Mouse (Mus musculus) ES-E14 (cell line): ENCODE data around the gene Terb1. TPM values are rescaled to one million over a fixed set of nuclear protein-coding genes. Genes with fewer than 3 reads are reported as not detected.

ENCODE experiments used
- DNase-seq: peaks from one replicate; pipeline ENCODE4 v3.0.0-alpha.2; 2013; ENCODE audit warnings: low read depth, low spot score
- H3K27ac ChIP-seq: 2 replicates; pipeline ENCODE4 v1.5.1; 2012; ENCODE audit warnings: low read depth, mild to moderate bottlenecking, low read length, moderate library complexity, mixed read lengths; ENCODE audit not compliant: poor library complexity, insufficient read depth, severe bottlenecking
- H3K36me3 ChIP-seq: 2 replicates; pipeline ENCODE4 v1.6.1; 2012; ENCODE audit warnings: mild to moderate bottlenecking, low read length, moderate library complexity, mixed read lengths; ENCODE audit not compliant: control insufficient read depth, poor library complexity, insufficient read depth, severe bottlenecking
- H3K4me1 ChIP-seq, 2 experiments: fragments of 150-350 bp in 1 of 2; sonication (generic) in 1 of 2; 2 replicates each; pipeline ENCODE4 v1.6.1; 2012; ENCODE audit warnings: low read length in 2 of 2, mild to moderate bottlenecking in 1 of 2, mixed read lengths in 1 of 2; ENCODE audit not compliant: control insufficient read depth in 2 of 2, insufficient read depth in 2 of 2, poor library complexity in 1 of 2
- H3K4me3 ChIP-seq, 2 experiments: fragments of 150-350 bp in 1 of 2; sonication (generic) in 1 of 2; 2 replicates each; pipeline ENCODE4 v1.5.1; 2012; ENCODE audit warnings: low read length in 2 of 2, low read depth in 1 of 2, mild to moderate bottlenecking in 1 of 2, mixed read lengths in 1 of 2; ENCODE audit not compliant: insufficient read depth in 1 of 2, poor library complexity in 1 of 2, severe bottlenecking in 1 of 2
- H3K9ac ChIP-seq: 2 replicates; pipeline ENCODE4 v1.6.1; 2012; ENCODE audit warnings: low read depth, mild to moderate bottlenecking, low read length, mixed read lengths; ENCODE audit not compliant: poor library complexity, insufficient read depth, severe bottlenecking
- H3K9me3 ChIP-seq: fragments of 150-350 bp; sonication (generic); 2 replicates; pipeline ENCODE4 v1.6.1; 2012; ENCODE audit warnings: low read depth, mild to moderate bottlenecking, low read length; ENCODE audit not compliant: control insufficient read depth, insufficient read depth
- CHD2 ChIP-seq: IDR thresholded peaks from 2 replicates; pipeline ENCODE4 v1.6.1; 2014; ENCODE audit warnings: mild to moderate bottlenecking, low read depth, low read length, inconsistent platforms
- HCFC1 ChIP-seq: IDR thresholded peaks from 2 replicates; pipeline ENCODE4 v1.6.1; 2012; ENCODE audit warnings: low read length, inconsistent platforms, borderline replicate concordance; ENCODE audit not compliant: insufficient read depth
- MAFK ChIP-seq: IDR thresholded peaks from 2 replicates; pipeline ENCODE4 v1.6.1; 2014; ENCODE audit warnings: mild to moderate bottlenecking, low read depth, low read length, inconsistent platforms; ENCODE audit not compliant: insufficient read depth
- ZC3H11A ChIP-seq: IDR thresholded peaks from 2 replicates; pipeline ENCODE4 v1.6.1; 2012; ENCODE audit warnings: low read depth, mild to moderate bottlenecking, inconsistent platforms, low read length, borderline replicate concordance
- ZNF384 ChIP-seq: IDR thresholded peaks from 2 replicates; pipeline ENCODE4 v1.6.1; 2012; ENCODE audit warnings: low read depth, low read length, inconsistent platforms
- in situ Hi-C, 2 experiments: fragments of 600-800 bp; cut with MboI; formaldehyde crosslinking; loops; one replicate each; pipeline ENCODE4 v1.15.1; 2025; ENCODE audit warnings: low sequenced_read_pairs in 2 of 2, inconsistent platforms in 1 of 2; ENCODE audit not compliant: unreplicated experiment in 2 of 2
- total RNA-seq: library from RNA; depleted of rRNA; stranded (reverse); fragments of 300-350 nt; gene quantifications from 2 replicates; pipeline ENCODE4 v1.2.3, GENCODE M21; 2012

Terb1 gene
- total RNA-seq, 1 experiment, result 0.45 TPM

DNA sequence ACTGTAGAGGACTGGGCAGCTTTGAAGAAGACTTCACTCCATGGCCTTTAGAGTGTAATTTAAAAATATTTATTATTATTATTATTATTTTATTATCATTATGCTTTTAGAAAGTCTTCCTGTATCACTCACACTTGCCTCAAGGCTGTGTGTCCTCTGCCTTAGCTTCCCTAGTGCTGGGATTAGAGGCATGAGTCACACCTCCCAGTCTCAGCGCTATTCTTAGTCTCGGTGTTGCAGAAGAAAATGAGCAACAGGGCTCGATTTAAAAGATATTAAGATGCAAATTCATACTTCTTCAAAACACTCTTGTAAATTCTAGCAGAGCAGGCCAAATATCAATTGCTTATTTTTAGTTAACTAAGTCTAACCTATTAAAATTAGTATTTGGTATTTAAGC, 60.9 kb downstream of the Terb1 start:
- no peak overlapping the region for H3K9ac ChIP-seq
- no peak overlapping the region for H3K27ac ChIP-seq
- DNase-seq, result no peak
- no peaks in the 10 kb centered on the region for H3K36me3 ChIP-seq
- TF ChIP-seq CHD2 (no peak), MAFK (no peak), ZNF384 (no peak), HCFC1 (no peak), ZC3H11A (no peak)
- H3K4me1 ChIP-seq, result no peaks in the 10 kb centered on the region
- no peaks in the 10 kb centered on the region for H3K9me3 ChIP-seq
- in situ Hi-C loops, result no loop called here
- no peak overlapping the region for H3K4me3 ChIP-seq

- Histone ChIP-seq H3K27ac (no peak overlapping the region), H3K9me3 (no peaks in the 10 kb centered on the region), H3K4me1 (no peaks in the 10 kb centered on the region; a peak in 1 of 4 replicates), H3K4me3 (no peak overlapping the region), H3K36me3 (no peaks in the 10 kb centered on the region), H3K9ac (no peak overlapping the region)
- TF ChIP-seq CHD2, result no peak
- TF ChIP-seq ZNF384, result no peak
- TF ChIP-seq MAFK, result no peak
- no peak for TF ChIP-seq ZC3H11A
- TF ChIP-seq HCFC1, result no peak
- in situ Hi-C loops, result no loop called here
- no peak for DNase-seq
These were observed 63.7 kb downstream of the Terb1 start for GRCm38 (mm10) chr8:104446016-104446415.

DNA sequence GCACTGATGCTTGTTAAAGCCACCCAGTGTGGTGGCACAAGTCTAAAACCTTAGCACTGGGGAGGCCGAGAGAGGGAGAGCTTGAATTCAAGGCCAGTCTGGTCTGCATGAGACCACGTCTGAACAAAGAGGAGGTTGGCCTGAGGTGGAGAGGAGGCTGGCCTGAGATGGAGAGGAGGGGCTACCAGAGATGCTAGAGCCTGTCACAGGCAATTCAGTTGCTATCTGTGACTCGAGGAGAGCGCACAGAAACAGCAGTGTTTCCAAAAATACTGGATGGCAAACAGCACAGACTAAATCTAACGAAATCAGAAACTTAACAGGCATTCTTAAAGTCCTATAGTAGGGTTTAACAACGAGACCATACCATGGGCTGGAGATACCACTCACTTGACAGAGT, 64.5 kb downstream of the Terb1 start:
- Histone ChIP-seq H3K4me3 (no peak overlapping the region), H3K9ac (no peak overlapping the region), H3K9me3 (no peaks in the 10 kb centered on the region), H3K36me3 (peaks cover 1% of the 10 kb centered on the region), H3K27ac (no peak overlapping the region), H3K4me1 (no peaks in the 10 kb centered on the region; a peak in 1 of 4 replicates)
- in situ Hi-C loops, result no loop called here
- no peak for TF ChIP-seq MAFK
- no peak for DNase-seq

DNA sequence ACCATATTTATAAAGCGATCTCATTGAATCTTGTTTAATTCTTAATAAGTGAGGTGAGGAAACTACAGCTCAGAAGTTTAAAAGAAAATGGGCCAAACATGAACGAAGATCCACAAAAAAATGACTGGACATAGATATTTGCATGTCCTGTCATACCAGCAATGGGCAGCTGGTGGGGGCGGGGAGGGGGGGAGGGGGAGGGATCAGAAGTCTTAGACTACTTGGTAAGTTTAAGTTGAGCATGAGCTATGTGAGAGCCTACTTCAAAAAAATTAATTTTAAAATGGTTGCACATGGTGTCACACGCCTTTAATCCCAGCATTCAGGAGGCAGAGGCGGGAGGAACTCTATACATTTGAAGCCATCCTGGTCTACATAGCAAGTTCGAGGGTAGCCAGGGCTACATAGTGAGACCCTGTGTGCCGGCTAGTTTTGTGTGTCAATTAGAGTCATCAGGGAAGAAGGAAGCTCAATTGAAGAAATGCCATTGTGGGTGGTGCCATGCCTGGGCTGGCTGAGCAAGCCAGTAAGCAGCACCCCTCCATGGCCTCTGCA, 66.5 kb downstream of the Terb1 start:
- H3K36me3 ChIP-seq, result peaks cover 13% of the 10 kb centered on the region
- in situ Hi-C loops, result no loop called here
- peaks cover 0 to 6% of the 10 kb centered on the region in 2 experiments; a peak in 2 of 4 replicates for H3K4me1 ChIP-seq
- no peak for TF ChIP-seq MAFK
- TF ChIP-seq HCFC1, result no peak
- TF ChIP-seq ZNF384, result no peak
- no peak for TF ChIP-seq CHD2
- no peaks in the 10 kb centered on the region for H3K9me3 ChIP-seq
- no peak overlapping the region for H3K9ac ChIP-seq
- no peak for DNase-seq
- H3K27ac ChIP-seq, result no peak overlapping the region
- H3K4me3 ChIP-seq, result peak overlapping the region in 1 of 2 experiments; percentile 93; a peak in 2 of 4 replicates

DNA sequence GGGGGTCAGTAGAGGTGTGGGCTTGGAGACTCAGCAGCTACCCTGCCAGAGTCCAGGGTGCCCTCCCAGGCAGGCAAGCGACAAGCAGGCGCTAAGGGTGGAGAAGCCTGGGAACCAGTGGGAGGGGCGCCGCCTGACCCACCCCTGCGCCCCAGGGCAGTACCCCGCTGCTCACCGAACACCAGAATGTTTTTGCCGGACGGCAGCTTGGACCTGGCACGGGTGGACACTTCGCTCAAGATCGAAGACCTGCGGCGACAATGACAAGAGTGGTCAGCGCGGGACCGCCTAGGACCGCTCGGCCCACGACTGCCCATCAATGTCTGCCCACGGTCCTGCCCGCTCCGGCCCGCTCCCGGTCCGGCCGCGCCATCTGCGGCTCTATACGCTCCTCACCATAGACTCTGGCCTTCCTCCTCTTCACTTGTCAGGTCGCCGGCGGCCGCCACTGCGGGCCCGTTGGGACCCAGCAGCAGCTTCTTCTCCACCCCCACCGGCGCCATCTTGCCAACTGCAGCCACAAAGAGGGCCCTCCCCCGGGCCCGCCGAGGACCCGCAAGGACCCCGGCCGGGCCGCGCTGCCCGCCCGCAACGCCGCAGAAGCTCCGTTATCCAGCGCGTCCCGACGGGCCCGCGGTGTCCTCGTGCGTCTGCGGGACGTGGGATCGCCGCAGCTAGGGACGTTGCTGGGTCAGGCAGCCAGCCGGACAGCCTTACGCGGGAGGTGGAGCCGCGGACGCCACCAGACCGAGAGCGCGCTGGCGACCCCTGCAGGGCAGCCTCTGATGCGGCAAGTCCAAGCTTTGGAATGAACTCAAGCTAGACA, 67.2 kb downstream of the Terb1 start, which contains the start of gene Dync1li2:
Dync1li2 (minus strand) TSS at position 749 of the 826 bp plus-strand sequence.
- TF ChIP-seq HCFC1 (peak; percentile 68; the same call in 1 of the 2 replicates), ZC3H11A (no peak)
- H3K9me3 ChIP-seq, result no peaks in the 10 kb centered on the region
- peaks cover 14% of the 10 kb centered on the region for H3K36me3 ChIP-seq
- H3K4me3 ChIP-seq, result peak within 1 kb of the TSS; percentile 88 to 93
- peak within 1 kb of the TSS; percentile 71 for H3K27ac ChIP-seq
- in situ Hi-C loops, result no loop called here
- peaks cover 0 to 6% of the 10 kb centered on the region in 2 experiments; a peak in 2 of 4 replicates for H3K4me1 ChIP-seq
- H3K9ac ChIP-seq, result peak within 1 kb of the TSS; percentile 96
- DNase-seq, result peak; percentile 79
